Mouse (Mus musculus) hindbrain, embryonic 15.5 days (tissue): ENCODE measurements around the gene Pla1a. TPM values are rescaled to one million over a fixed set of nuclear protein-coding genes. Genes with fewer than 3 reads are reported as not detected.

Source experiments
- ATAC-seq: fragments of 200-750 bp; cut with Nextera tagmentation; 2 replicates; pipeline ENCODE4 v1.8.0; 2017; ENCODE audit warnings: low read depth, moderate number of reproducible peaks, moderate TSS enrichment; ENCODE audit not compliant: low FRiP score
- H3K27ac ChIP-seq: fragments of 300-500 bp; sonication (generic); replicated peaks from 2 replicates; pipeline ENCODE4 v1.5.1; 2015; ENCODE audit warnings: mild to moderate bottlenecking, inconsistent platforms
- H3K27me3 ChIP-seq: fragments of 300-500 bp; sonication (generic); 2 replicates; pipeline ENCODE4 v1.6.1; 2015; ENCODE audit warnings: control low read depth, inconsistent platforms
- H3K36me3 ChIP-seq: fragments of 300-500 bp; sonication (generic); 2 replicates; pipeline ENCODE4 v1.6.1; 2015; ENCODE audit warnings: control low read depth, inconsistent platforms
- H3K4me1 ChIP-seq: fragments of 300-500 bp; sonication (generic); replicated peaks from 2 replicates; pipeline ENCODE4 v1.6.1; 2015; ENCODE audit warnings: control low read depth, inconsistent platforms
- H3K4me2 ChIP-seq: fragments of 300-500 bp; sonication (generic); 2 replicates; pipeline ENCODE4 v1.6.1; 2015; ENCODE audit warnings: moderate library complexity, mild to moderate bottlenecking, inconsistent platforms
- H3K4me3 ChIP-seq: fragments of 300-500 bp; sonication (generic); 2 replicates; pipeline ENCODE4 v1.5.1; 2015; ENCODE audit warnings: mild to moderate bottlenecking, inconsistent platforms
- H3K9ac ChIP-seq: fragments of 300-500 bp; sonication (generic); 2 replicates; pipeline ENCODE4 v1.6.1; 2015; ENCODE audit warnings: inconsistent platforms
- H3K9me3 ChIP-seq: fragments of 300-500 bp; sonication (generic); 2 replicates; pipeline ENCODE4 v1.6.1; 2016; ENCODE audit warnings: control low read depth, inconsistent platforms
- WGBS: fragments of 180-500 bp; shearing (Covaris S2); methylation state at CpG from one replicate; pipeline ENCODE4 v1.1.7; 2015; 5-methylcytosine and 5-hydroxymethylcytosine counted together
- polyA plus RNA-seq: library from polyadenylated mRNA; unstranded; fragments of >200 nt; fragmentation: Nextera tagmentation; extraction: Ambion mirVana; gene quantifications from 2 replicates; pipeline ENCODE4 v1.2.1, GENCODE M21; 2015

Gene Pla1a
- polyA plus RNA-seq, 1 experiment from 2014 or later, result 0.45 TPM

DNA sequence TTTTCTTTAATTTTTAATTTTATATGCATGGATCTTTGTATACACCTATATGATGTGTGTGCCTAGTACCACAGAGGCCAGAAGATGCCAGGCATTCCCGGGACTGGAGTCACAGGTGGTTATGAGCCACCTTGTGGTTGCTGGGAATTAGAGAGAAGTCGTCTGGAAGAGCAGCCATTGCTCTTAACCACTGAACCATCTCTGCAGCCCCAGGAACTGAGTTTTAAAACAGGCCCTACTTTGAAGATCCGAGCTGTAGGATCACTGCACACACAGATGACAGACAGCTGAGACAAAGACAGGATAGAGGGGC is 35.7 kb upstream of the Pla1a start:
- no peaks in the 10 kb centered on the region for H3K27me3 ChIP-seq
- WGBS, result 46% methylated on average over 3 of the region's 3 CpGs
- ATAC-seq, result no peak
- H3K27ac ChIP-seq, result no peak overlapping the region
- H3K9me3 ChIP-seq, result no peaks in the 10 kb centered on the region
- H3K4me2 ChIP-seq, result no peak overlapping the region
- H3K36me3 ChIP-seq, result no peaks in the 10 kb centered on the region
- no peaks in the 10 kb centered on the region for H3K4me1 ChIP-seq
- H3K9ac ChIP-seq, result no peak overlapping the region
- no peak overlapping the region for H3K4me3 ChIP-seq

DNA sequence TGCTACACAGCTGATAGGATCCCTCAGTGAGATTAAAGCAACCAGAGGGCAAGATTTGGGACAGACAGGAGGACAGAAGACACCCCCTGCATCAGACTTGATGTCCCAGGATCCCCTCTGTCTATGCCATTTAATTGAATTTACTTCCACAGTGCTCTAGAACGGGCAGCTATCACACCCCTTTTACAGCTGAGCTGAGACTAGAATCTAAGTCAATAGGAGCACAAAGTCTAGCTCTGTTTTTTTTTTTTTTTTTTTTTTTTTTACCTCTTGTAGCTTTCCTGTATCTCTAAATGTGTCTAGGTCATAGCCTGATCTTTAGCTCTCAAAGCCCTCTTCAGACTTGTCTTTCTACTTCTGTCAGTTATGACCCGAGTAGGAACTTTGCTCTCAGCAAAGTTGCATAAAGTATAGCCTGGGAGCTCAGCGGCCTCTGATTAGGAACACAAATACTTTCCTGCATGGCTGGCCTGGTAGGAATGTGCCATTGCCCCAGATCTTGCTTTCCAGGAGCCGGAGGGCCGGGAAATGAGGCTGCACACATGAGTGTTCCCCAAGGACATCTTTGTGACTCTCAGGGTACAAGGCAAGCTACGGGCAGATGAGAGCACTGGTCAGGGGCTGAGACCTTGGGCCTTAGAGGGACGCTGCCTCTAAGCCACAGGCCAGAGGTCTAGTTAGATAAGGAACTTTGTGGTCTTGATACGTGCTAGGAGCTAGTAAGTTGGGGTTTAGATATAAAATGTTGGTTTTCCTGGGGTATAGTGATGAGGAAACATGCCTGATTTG is 35.2 kb upstream of the Pla1a start:
- H3K36me3 ChIP-seq, result no peaks in the 10 kb centered on the region
- no peak for ATAC-seq
- no peak overlapping the region for H3K4me2 ChIP-seq
- no peaks in the 10 kb centered on the region for H3K4me1 ChIP-seq
- 81% methylated on average over 8 of the region's 8 CpGs for WGBS
- no peak overlapping the region for H3K27ac ChIP-seq
- no peak overlapping the region for H3K9ac ChIP-seq
- H3K27me3 ChIP-seq, result no peaks in the 10 kb centered on the region
- no peaks in the 10 kb centered on the region for H3K9me3 ChIP-seq
- H3K4me3 ChIP-seq, result no peak overlapping the region

DNA sequence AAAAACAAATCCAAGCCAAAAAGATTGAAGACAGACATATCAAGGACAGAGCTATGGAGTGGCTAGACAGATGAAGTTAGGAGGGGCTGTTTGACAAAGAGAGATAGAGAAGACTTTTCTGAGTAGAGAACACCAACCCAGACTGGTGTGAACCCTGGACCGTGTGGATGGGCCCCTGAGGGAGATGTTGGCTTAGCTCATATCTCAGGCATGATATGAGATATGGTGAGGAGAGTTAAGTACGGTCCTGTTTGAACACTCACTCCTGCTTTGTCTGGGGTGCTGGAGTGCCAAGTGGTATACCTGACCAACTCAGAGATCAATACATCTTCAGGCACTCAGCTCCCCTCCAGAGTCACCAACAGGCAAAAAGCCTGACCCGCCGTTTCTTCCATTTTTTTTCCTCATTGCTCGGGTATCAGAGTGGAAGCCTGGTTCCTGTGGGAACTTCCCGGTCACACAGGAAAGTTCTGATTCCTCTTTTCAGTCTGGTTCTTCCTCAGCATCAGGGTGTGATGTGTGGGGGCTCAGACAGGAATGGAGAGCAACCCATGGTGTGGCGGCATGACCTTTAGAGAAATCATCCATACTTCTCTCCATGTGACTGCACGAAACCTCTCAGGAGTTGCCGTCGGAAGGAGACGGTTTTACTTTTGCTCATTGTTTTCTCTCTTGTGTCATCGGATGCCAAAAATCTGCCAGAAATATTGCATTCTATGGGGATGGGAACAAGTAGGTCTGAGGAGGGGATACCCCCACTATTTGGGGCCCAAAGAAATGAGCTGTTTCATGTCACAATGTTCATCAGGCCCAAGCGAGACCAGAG is 34.4 kb upstream of the Pla1a start:
- Histone ChIP-seq H3K27me3 (no peaks in the 10 kb centered on the region), H3K27ac (no peak overlapping the region), H3K4me3 (no peak overlapping the region), H3K4me2 (no peak overlapping the region), H3K9me3 (no peaks in the 10 kb centered on the region), H3K36me3 (no peaks in the 10 kb centered on the region), H3K4me1 (no peaks in the 10 kb centered on the region), H3K9ac (no peak overlapping the region)
- WGBS, result 91% methylated on average over 13 of the region's 13 CpGs
- ATAC-seq, result no peak

DNA sequence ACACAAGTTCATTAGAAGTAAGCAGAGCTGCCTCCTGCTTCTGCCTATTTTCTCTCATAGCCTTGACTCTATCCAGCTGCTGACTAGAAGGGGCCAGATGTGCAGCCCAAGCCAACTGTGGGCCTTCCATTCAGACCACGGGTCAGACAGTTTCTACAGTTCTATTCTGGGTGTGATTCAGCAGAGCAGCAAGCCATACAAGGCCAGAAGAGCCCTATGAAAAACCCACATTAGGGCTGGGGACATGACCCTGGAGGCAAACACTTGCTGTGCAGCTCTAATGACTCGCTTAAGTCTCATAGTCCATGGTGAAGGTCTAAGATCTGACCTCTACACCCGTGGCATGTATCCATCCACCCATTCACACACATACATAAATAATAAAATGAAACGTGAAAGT is 33.1 kb upstream of the Pla1a start:
- Histone ChIP-seq H3K27me3 (no peaks in the 10 kb centered on the region), H3K9ac (no peak overlapping the region), H3K27ac (no peak overlapping the region), H3K9me3 (no peaks in the 10 kb centered on the region), H3K4me2 (no peak overlapping the region), H3K4me1 (no peaks in the 10 kb centered on the region), H3K4me3 (no peak overlapping the region), H3K36me3 (no peaks in the 10 kb centered on the region)
- 86% methylated on average over 4 of the region's 4 CpGs for WGBS
- ATAC-seq, result no peak

DNA sequence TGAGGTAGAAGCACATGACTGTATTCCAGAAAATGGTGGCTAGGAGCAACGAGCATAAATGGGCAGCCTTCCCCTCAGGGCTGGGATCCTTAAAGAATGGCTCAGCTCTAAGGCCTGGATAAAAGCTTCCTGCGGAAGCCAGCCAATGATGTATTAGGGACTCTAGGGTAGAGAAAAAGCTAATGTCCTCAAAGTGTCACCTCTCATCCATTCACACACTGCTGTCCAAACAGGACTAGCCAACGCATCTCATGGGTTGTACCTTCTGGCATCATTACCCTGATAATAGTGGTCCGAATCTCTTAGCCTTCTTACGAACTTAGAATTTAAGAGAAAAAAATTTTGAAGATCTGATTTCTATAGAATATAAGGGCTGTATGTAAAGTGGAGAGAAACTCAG is 30.4 kb upstream of the Pla1a start:
- no peaks in the 10 kb centered on the region for H3K36me3 ChIP-seq
- H3K4me1 ChIP-seq, result no peaks in the 10 kb centered on the region
- H3K27me3 ChIP-seq, result no peaks in the 10 kb centered on the region
- 90% methylated on average over 5 of the region's 5 CpGs for WGBS
- no peak overlapping the region for H3K9ac ChIP-seq
- ATAC-seq, result no peak
- no peak overlapping the region for H3K4me2 ChIP-seq
- no peak overlapping the region for H3K27ac ChIP-seq
- no peak overlapping the region for H3K4me3 ChIP-seq
- H3K9me3 ChIP-seq, result no peaks in the 10 kb centered on the region

DNA sequence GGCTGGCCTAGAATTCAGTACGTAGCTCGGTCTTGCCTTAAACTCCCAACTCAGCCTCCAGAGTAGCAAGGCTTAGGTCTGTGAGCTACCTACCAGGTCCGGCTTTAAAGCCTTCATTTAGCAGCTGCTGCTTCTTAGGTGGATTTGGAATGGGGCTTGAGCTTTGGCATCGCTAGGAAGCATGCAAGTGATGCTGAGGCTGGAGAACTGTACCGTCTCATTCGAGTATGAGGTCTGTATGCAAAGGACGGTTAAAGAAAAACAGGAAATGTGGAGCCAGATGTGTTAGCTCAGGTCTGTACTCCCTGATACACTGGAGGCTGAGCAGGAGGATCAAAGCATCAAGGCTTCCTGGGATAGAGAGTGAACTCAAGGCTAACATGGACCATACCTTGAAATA is 29.2 kb upstream of the Pla1a start:
- no peak for ATAC-seq
- Histone ChIP-seq H3K9me3 (no peaks in the 10 kb centered on the region), H3K27me3 (no peaks in the 10 kb centered on the region), H3K36me3 (no peaks in the 10 kb centered on the region), H3K27ac (no peak overlapping the region), H3K4me1 (no peaks in the 10 kb centered on the region), H3K4me2 (no peak overlapping the region), H3K4me3 (no peak overlapping the region), H3K9ac (no peak overlapping the region)
- 86% methylated on average over 7 of the region's 7 CpGs for WGBS

DNA sequence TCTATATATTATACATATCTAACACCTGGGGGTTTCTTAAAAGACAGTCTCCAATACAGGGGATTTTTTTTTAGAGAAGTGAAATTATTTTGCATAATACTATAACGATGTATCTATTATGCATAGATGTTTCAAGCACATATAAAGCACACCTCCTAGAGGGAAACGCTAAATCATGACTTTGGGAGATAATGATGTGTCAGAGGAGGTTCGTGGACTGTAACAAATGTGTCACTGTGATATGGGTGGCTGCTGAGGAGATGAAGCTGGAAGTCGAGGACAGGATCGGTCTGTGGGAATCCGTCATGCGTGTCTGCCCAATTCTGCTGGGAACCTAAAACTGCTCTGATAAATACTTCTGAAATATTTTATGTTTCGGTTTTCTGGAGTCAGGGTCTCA is 28.8 kb upstream of the Pla1a start:
- Histone ChIP-seq H3K4me3 (no peak overlapping the region), H3K27ac (no peak overlapping the region), H3K36me3 (no peaks in the 10 kb centered on the region), H3K27me3 (no peaks in the 10 kb centered on the region), H3K9ac (no peak overlapping the region), H3K9me3 (no peaks in the 10 kb centered on the region), H3K4me1 (no peaks in the 10 kb centered on the region), H3K4me2 (no peak overlapping the region)
- ATAC-seq, result no peak
- WGBS, result 81% methylated on average over 8 of the region's 8 CpGs

DNA sequence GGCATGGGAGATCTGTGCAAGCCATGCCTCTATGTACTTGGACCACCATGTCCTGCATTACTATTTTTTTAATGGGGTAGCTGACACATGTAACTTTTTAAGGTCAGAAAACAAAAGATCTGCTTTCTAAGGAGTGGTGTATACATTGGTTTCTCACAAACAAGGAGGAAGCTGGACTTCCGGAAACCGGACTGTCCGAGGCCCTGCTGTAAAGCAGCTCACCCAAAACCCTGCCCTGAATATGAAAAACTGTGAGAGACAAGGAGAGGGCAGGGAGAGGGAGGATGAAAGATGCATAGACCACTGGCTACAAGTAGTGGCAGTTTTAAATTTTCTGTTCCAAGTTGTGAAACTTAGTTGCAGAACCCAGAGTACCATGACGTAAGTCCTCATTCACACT is 27.0 kb upstream of the Pla1a start:
- no peaks in the 10 kb centered on the region for H3K9me3 ChIP-seq
- no peaks in the 10 kb centered on the region for H3K27me3 ChIP-seq
- no peaks in the 10 kb centered on the region for H3K4me1 ChIP-seq
- ATAC-seq, result no peak
- no peaks in the 10 kb centered on the region for H3K36me3 ChIP-seq
- 94% methylated on average over 4 of the region's 4 CpGs for WGBS
- H3K27ac ChIP-seq, result no peak overlapping the region
- H3K4me3 ChIP-seq, result no peak overlapping the region
- no peak overlapping the region for H3K4me2 ChIP-seq
- no peak overlapping the region for H3K9ac ChIP-seq

DNA sequence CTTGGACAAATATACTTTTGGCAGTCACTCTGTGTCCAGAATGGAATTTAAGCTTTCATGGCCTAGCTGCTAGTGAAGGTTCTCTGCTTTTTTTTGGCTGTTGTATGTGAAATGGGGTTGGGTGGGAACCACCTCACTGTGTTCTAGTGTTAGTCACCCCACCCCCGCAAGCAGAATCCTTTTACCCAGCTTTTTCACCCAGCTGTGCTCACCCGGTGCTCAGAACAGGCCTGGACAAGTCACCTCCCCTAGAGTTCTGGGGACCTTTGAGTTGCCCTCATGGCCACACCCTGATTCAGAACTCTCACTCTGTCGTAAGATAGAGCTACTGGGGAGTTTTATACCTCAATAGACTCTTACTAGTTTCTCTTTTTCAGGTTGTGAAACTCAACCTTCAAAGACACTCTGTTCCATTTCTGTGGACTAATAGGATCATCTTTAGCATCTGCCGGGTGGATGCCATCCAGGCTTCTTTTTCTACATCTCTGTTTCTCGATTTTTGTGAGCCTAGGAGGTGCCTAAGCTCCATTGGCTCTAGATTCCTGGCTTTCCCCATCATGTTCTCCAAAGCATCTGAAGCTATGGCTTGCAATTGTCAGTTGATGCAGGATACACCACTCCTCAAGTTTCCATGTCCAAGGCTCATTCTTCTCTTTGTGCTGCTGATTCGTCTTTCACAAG is 25.8 kb upstream of the Pla1a start:
- Histone ChIP-seq H3K4me2 (no peak overlapping the region), H3K9ac (no peak overlapping the region), H3K9me3 (no peaks in the 10 kb centered on the region), H3K27me3 (no peaks in the 10 kb centered on the region), H3K4me3 (no peak overlapping the region), H3K4me1 (no peaks in the 10 kb centered on the region), H3K36me3 (no peaks in the 10 kb centered on the region), H3K27ac (no peak overlapping the region)
- no peak for ATAC-seq
- WGBS, result 71% methylated on average over 6 of the region's 6 CpGs

DNA sequence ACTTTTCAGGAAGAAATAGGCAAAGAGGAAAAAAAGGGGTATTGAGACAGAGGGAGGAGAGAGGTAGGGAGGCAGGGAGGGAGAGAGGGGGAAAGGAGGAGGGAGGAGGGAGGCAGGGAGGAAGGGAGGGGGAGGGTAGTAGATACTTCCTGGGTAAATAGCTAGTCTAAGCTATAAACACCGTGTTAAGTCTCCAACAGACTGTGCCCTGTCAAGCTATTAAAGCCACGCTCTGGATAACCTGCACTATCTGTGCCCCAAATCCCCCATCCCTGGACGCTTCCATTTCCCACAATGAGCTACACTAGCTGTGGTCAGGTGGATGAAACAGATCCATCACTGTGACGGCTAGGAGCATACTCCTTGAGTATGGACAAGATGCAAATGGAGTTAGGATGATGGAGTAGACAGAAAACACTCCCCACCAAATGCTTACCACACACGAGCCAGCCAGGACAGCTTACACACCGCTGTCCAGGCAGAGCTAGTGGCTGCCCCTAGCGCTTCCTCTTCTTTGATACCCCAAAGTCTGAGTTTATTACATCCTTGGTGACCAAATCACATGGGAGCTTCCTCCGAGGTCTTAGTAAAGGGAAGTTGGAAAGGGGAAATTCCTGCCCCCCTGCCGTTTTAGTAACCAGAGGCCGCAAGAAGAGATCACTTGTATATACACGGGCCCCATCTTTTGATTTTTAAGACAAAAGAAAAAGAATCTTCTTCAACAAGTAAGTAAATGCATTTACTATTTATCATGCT is 24.0 kb upstream of the Pla1a start:
- Histone ChIP-seq H3K9me3 (no peaks in the 10 kb centered on the region), H3K9ac (no peak overlapping the region), H3K4me1 (no peaks in the 10 kb centered on the region), H3K36me3 (no peaks in the 10 kb centered on the region), H3K4me2 (no peak overlapping the region), H3K27me3 (no peaks in the 10 kb centered on the region), H3K4me3 (no peak overlapping the region), H3K27ac (no peak overlapping the region)
- WGBS, result 55% methylated on average over 11 of the region's 11 CpGs
- no peak for ATAC-seq

DNA sequence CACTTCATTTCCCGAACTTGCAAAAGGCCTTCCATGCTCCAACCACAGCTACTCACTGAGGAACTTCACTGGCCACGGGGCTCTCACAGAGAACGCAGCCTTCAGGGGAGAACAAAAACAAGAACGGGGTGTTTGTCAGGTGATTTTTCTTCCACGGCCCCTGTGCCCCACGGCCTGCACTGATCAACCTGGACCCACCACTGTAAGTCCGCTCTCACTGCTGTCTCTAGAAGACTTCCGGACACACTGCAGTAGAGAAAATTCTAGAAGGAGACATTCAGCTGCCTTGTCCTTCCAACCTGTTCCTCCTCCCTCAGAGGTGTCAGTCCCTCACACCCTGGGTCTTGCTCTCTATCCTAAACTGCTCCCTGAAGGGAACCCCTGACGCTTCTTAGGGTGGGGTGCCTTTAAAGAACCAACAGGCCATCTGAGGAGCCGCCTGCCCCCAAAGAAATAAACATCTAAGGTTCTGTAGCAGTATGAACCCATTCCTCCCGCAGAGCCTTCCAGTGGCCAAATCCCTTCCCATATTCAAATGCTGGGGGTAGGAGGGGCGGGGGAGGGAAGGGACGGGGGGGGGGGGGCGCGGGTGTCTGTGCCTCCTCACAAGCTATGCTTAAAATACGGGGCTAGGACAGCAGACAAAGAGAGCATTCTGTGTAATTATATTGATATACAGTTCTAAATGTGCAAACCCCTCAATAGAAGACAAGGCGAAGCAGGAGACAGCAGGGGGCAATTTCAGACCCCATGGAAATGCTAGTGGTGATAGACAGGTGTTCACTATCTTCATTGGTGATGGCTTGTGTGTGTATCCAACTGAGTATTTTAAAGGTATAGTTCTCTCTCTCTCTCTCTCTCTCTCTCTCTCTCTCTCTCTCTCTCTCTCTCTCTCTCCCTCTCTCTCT is 22.8 kb upstream of the Pla1a start, which contains the start of gene Cd80:
Cd80 (plus strand) TSS at position 51 of the 908 bp plus-strand sequence.
- peaks cover 9% of the 10 kb centered on the region for H3K4me1 ChIP-seq
- H3K27me3 ChIP-seq, result no peaks in the 10 kb centered on the region
- no peak within 1 kb of the TSS for H3K9ac ChIP-seq
- no peak for ATAC-seq
- WGBS, result 74% methylated on average over 14 of the region's 17 CpGs
- no peak within 1 kb of the TSS for H3K4me2 ChIP-seq
- no peaks in the 10 kb centered on the region for H3K36me3 ChIP-seq
- no peak within 1 kb of the TSS for H3K27ac ChIP-seq
- H3K4me3 ChIP-seq, result no peak within 1 kb of the TSS
- H3K9me3 ChIP-seq, result no peaks in the 10 kb centered on the region
